Mouse (Mus musculus) neutrophil, adult 65 days (primary cell): ENCODE data around the gene Gamt. TPM values are rescaled to one million over a fixed set of nuclear protein-coding genes. Genes with fewer than 3 reads are reported as not detected.

Experiments used
- total RNA-seq: library from RNA; stranded (reverse); gene quantifications from 2 replicates; pipeline ENCODE4 v1.2.4, GENCODE M21; 2023

The Gamt gene
- 4.0 and 4.8 TPM in 2 replicates for total RNA-seq

DNA sequence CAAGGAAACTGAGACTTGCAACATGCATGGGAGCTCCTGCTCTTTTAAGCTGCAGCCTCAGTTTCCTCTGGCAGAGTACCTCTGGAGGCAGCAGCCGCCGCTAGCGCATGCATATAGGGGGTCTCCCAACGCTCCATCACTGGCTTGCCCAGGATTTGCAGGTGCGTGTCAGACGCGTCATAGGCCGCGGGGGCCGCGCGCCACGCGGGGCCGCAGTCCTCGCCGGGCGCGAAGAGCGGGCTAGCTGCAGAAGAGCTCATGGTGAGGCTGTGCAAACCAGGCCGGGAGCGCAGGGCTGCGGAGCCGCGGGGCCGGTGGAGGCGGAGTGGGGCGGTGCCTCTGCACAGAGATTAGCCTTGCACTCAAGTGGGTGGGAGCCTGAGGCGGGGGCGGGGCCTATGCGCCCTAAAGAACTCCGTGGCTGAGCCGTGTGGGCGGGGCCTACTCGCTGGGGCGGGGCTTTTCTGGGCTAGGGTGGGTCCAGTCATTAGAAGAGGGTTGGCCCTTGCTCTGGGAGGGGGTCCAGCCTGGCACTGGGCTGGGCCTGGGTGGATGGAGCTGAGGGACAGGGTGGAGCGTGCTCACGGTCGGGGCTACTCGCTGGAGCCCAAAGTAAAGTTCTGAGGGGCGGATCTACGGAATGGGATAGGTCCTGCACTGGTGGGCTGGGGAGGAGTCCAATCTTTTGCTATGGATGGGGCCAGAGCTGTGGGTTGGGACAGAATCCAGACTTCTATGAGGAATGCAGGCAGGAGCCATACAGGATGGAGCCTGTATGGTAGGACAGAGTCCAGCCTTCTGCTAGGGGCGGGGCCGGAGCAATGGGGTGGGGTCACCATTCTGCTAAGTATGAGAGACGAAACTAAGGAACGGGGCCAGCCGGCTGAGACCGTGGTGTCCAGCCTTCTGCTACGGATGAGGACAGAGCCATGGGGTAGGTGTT, at the start of gene Gamt, which contains the start of gene Dazap1:
Gene Gamt, minus strand, starts transcription at position 371 of the 943 bp plus-strand sequence.
Gene Dazap1, plus strand, starts transcription at position 845 of the 943 bp plus-strand sequence.

DNA sequence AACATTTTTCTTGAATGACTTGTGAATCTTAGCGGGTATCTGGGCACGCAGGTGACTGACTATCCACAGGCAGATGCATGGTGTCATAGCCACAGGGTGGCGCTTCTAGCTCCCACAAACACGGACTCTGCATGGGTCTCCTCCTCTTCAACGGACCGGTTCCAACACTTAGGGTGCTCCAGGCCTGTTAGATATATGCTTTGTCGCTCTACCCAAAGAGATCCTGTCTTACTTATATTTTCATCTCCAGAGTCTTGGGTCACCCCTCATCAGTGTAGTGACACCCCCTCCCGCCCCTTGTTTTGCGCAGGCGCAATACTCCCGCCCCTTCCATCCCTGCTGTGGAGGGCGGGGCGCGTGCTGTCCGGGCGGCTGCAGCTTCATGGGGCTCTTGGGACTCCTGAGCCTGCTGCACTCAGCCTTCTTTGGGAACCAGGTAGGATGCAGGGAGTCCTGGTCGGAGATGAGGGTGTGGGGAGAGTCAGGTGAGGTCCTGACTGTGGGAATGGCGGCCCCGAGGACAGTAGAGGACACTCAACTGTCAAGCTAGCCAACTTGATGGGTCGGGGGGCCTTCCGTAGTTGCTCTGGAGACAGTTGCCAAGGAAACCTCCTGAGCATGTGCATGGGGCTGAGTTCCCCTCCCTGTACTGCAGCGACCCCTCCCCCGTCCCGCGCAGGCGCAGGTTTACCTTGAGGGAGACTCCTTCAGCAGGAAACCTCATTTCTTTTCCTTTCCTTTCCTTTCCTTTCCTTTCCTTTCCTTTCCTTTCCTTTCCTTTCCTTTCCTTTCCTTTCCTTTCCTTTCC, 35.0 kb upstream of the Gamt start, which contains the start of gene Apc2:
Gene Apc2, plus strand, starts transcription at position 360 of the 808 bp plus-strand sequence.

DNA sequence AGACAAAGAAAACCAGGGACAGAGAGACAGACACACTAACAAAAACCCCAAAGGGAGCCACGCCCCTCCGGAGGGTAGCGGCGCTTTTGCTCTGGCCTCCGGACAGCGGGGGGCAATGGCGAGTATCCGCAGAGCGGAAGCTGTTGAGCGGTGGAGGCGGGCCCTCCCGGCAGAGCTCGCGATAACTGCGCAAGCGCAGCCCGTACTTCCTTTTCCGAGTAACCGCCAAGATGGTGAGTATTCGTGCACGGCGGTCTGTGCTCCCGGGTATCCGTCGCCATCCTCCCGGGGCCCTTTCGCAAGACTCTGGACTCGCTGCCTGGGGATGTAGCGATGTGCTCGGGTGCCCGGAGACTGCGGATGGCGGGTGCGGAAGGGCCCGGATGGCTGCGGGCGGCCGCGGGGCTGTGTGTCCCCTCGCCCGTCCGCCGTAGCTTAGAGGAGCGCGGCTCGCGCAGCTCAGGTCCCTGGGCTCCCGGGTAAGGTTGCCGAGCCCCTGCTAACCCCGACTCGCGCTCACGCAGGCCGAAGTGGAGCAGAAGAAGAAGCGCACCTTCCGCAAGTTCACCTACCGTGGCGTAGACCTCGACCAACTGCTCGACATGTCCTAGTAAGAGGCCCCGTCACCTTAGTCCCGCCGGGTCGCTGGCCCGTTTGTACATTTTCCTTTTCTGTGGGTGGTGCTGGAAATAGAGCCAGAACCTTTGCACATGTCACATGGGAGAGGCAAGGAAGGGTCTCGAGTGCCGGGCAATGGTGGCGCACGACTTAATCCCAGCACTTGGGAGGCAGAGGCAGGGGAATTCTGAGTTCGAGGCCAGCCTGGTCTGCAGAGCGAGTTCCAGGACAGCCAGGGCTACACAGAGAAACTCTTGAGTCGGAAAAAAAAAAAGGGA, 31.7 kb upstream of the Gamt start, which contains the start of gene Rps15:
Gene Rps15, plus strand, starts transcription at position 203 of the 896 bp plus-strand sequence.

DNA sequence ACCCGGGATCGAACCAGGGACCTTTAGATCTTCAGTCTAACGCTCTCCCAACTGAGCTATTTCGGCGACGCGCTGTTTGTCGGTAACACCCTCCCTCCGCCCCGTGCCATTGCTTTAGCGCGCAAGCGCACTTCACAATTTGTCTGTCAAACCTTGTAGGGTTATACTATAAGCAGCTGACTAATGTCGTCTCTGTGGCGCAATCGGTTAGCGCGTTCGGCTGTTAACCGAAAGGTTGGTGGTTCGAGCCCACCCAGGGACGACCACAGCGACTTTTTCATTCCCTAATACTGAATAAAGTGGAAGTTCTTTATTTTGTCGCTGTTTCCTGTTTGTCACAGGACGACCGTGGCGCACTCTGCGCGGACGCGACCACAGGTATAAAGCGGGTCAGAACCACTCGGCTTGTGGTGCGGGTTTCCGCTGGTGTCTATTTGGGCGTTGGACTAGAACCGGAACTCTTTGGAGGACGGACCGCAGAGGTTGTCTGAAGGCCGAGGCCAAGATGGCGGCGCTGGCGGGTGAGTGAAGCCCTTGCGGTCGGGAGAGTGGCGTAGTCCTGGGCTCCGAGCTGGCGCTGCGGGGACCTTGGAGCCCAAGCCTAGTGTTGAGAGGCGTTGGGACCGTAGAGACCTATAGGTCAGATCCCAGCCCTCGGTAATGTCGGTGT, 11.7 kb downstream of the Gamt start, which contains the start of gene Ndufs7:
Gene Ndufs7, plus strand, starts transcription at position 151 of the 670 bp plus-strand sequence.

DNA sequence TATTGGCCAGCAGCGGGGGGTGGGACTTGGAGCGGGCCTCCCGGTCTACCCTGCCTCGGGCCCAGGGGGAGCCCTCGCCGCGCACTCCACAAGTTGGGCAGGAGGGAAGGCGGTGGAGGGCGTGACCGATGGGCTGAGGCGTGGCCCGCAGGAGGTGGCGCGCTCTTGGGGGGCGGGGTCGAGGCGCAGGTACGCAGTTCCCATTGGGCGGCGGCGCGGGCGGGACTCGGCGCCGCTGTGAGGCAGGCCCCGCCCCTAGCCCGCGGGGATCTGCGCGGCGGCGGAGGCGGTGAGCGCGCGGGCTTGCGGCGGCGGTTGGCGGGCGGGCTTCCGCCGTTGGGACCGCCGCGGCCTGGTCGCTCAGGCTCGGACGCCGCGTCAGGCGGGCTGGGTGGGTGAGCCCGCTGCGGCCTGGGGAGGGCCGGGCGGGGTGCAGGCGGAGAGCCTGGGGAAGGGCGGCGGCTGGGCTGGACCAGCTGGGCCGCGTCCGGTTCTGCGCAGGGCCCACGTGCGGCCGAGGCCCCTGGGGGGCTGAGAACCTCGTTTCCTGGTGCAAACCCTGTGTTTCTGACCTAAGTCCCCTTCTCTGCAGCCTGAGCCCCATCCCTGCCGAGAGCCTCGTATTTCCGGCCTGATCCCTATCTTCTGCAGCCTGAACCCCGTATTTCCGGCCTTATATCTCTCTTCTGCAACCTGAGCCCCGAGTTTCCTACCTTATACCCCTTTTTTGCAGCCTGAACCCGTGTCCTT, 34.2 kb downstream of the Gamt start, which contains the start of gene Mum1:
Gene Mum1, plus strand, starts transcription at position 19 of the 750 bp plus-strand sequence.

Other genes with a start within 250 kb of the Gamt start
- 445 and 546 TPM in 2 replicates for gene Arhgap45, start 244.4 kb downstream of the Gamt start, total RNA-seq
- gene Polr2e, start 221.2 kb downstream of the Gamt start, total RNA-seq = 31.6 and 36.0 TPM in 2 replicates
- gene Gpx4, start 213.8 kb downstream of the Gamt start, total RNA-seq = 228 and 229 TPM in 2 replicates
- 164 and 210 TPM in 2 replicates for gene Sbno2, start 155.4 kb downstream of the Gamt start, total RNA-seq
- 193 and 249 TPM in 2 replicates for gene Stk11, start 145.2 kb downstream of the Gamt start, total RNA-seq
- gene Atp5d, start 122.4 kb downstream of the Gamt start, total RNA-seq = 81.5 and 92.7 TPM in 2 replicates
- gene Cbarp, start 120.2 kb downstream of the Gamt start, total RNA-seq = 0.61 and 1.3 TPM in 2 replicates
- 220 and 226 TPM in 2 replicates for gene Midn, start 112.7 kb downstream of the Gamt start, total RNA-seq
- gene Cirbp, start 95.0 kb downstream of the Gamt start, total RNA-seq = 41.2 and 65.3 TPM in 2 replicates
- 1.8 and 2.7 TPM in 2 replicates for gene 1600002K03Rik, start 88.1 kb downstream of the Gamt start, total RNA-seq
- not detected in 2 replicates for gene Efna2, start 81.5 kb downstream of the Gamt start, total RNA-seq
- gene Mum1, start 34.6 kb downstream of the Gamt start, total RNA-seq = 20.6 and 22.3 TPM in 2 replicates
- 44.9 and 49.8 TPM in 2 replicates for gene Ndufs7, start 11.9 kb downstream of the Gamt start, total RNA-seq
- 71.8 and 72.5 TPM in 2 replicates for gene Dazap1, start 474 bp upstream of the Gamt start, total RNA-seq
- 539 and 578 TPM in 2 replicates for gene Rps15, start 31.4 kb upstream of the Gamt start, total RNA-seq
- not detected in 2 replicates for gene Apc2, start 35.0 kb upstream of the Gamt start, total RNA-seq
- gene 2310011J03Rik, start 59.5 kb upstream of the Gamt start, total RNA-seq = 29.5 and 40.3 TPM in 2 replicates
- gene Pcsk4, start 68.5 kb upstream of the Gamt start, total RNA-seq = not detected in 2 replicates
- gene Reep6, start 68.9 kb upstream of the Gamt start, total RNA-seq = 0.44 and 0.54 TPM in 2 replicates
- not detected in 2 replicates for gene Adamtsl5, start 87.4 kb upstream of the Gamt start, total RNA-seq
- not detected in 2 replicates for gene Plk5, start 95.4 kb upstream of the Gamt start, total RNA-seq
- gene Mex3d, start 126.6 kb upstream of the Gamt start, total RNA-seq = 1.9 and 2.6 TPM in 2 replicates
- 30.1 and 33.3 TPM in 2 replicates for gene Mbd3, start 138.5 kb upstream of the Gamt start, total RNA-seq
- 68.5 and 72.8 TPM in 2 replicates for gene Uqcr11, start 145.8 kb upstream of the Gamt start, total RNA-seq
- 40.0 and 42.1 TPM in 2 replicates for gene Tcf3, start 172.6 kb upstream of the Gamt start, total RNA-seq
- not detected in 2 replicates for gene Onecut3, start 233.8 kb upstream of the Gamt start, total RNA-seq